Mouse (Mus musculus) common myeloid progenitor, adult 5-6 weeks (primary cell): ENCODE data around the gene Ints7. TPM values are rescaled to one million over a fixed set of nuclear protein-coding genes. Genes with fewer than 3 reads are reported as not detected.

ENCODE experiments used
- total RNA-seq: library from RNA; stranded (forward); fragments of 200-1000, 187-1606 nt; gene quantifications from 2 replicates; pipeline ENCODE4 v1.2.3, GENCODE M21; 2017

Ints7 gene
- total RNA-seq, 1 experiment from 2014 or later, result 84.8 TPM

Other genes with a start within 250 kb of the Ints7 start
- 28.1 and 32.6 TPM in 2 replicates for gene Tmem206, start 249.7 kb upstream of the Ints7 start, total RNA-seq
- gene Ppp2r5a, start 172.4 kb upstream of the Ints7 start, total RNA-seq, result 107 and 115 TPM in 2 replicates
- 95.8 and 105 TPM in 2 replicates for gene Dtl, start 92 bp upstream of the Ints7 start, total RNA-seq
- gene Lpgat1, start 142.2 kb downstream of the Ints7 start, total RNA-seq, result 13.8 and 15.4 TPM in 2 replicates
- gene Nek2, start 245.8 kb downstream of the Ints7 start, total RNA-seq, result 37.5 TPM in 2 replicates